Mouse (Mus musculus): ENCODE data around the gene Btbd3.

Btbd3 gene

GRCm38 (mm10) chr2:138612361-138612760, 356.0 kb downstream of the Btbd3 start:
- in situ Hi-C loops (cut with MboI; ENCODE audit: low pct_unique_long_range_greater_than_20kb in 1 of 2, low sequenced_read_pairs in 2 of 2, unreplicated experiment in 1 of 2): no loop called here

DNA sequence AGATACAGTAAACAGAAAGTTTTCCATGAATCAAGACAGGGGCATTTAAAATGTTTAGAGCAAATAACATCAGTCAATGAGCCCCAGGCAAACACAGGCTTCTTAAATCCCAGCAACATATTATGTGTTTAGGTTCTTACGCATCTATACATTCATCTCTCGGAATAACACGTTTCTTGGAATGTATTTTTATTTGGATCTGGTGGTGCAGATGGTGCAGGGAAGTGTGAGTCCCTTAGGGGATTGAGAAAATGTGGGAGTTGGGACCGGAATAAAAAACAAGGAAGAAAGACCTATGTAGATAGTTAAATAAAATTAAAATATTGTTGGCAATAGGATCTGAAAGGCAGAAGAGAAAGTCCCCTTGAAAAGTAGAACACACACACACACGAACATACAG, 361.1 kb downstream of the Btbd3 start:
- in situ Hi-C loops (cut with MboI; ENCODE audit: low pct_unique_long_range_greater_than_20kb in 1 of 2, low sequenced_read_pairs in 2 of 2, unreplicated experiment in 1 of 2): no loop called here

All from mouse embryonic stem cell (cell line).